Mouse (Mus musculus) left cerebral cortex, adult 8-10 months (tissue): ENCODE results near the gene Hsd17b1. TPM values are rescaled to one million over a fixed set of nuclear protein-coding genes. Genes with fewer than 3 reads are reported as not detected.

Experiments used
- DNase-seq, 2 experiments: peaks; one replicate each; pipeline ENCODE4 v3.0.0; 2022; ENCODE audit warnings: low spot score in 2 of 2
- total RNA-seq, 4 experiments: library from RNA; stranded (reverse); gene quantifications; 2 replicates each; pipeline ENCODE4 v1.2.4; 2022

Gene Hsd17b1
- total RNA-seq, 4 experiments from 2014 or later: 0.46 to 1.8 (median 0.60) TPM

GRCm38 (mm10) chr11:101060126-101060525 lies 18.1 kb upstream of the Hsd17b1 start:
- DNase-seq: peak in 1 of 2 experiments; percentile 33

- no peak for DNase-seq
Observed at GRCm38 (mm10) chr11:101061049-101061448, 17.2 kb upstream of the Hsd17b1 start.

GRCm38 (mm10) chr11:101062165-101062884 lies 15.9 kb upstream of the Hsd17b1 start:
- DNase-seq: no peak

- no peak for DNase-seq
Observed at GRCm38 (mm10) chr11:101062971-101063675, 15.1 kb upstream of the Hsd17b1 start.

GRCm38 (mm10) chr11:101063676-101064327 lies 14.4 kb upstream of the Hsd17b1 start:
- no peak for DNase-seq

GRCm38 (mm10) chr11:101064462-101064861 lies 13.7 kb upstream of the Hsd17b1 start:
- DNase-seq: no peak

DNA sequence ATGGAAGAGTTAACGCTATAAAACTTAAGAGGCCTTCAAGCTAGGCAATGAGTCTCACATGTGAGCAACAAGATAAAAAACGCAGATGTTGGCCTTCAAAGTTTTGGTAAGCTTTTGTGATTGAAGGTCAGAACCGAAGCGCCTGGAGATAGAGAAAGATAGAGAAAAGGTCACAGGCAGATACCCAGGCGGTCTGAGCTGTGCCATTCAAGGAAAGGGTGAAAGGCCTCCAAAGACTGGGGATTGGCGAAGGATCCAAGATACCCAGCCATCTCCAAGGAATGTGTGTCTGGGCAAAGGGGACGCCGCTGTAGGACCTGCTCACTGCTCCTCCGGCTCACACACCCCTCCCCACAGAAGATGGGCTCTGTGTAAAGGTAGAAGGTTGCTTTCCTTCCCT lies 13.2 kb upstream of the Hsd17b1 start:
- DNase-seq: no peak

DNA sequence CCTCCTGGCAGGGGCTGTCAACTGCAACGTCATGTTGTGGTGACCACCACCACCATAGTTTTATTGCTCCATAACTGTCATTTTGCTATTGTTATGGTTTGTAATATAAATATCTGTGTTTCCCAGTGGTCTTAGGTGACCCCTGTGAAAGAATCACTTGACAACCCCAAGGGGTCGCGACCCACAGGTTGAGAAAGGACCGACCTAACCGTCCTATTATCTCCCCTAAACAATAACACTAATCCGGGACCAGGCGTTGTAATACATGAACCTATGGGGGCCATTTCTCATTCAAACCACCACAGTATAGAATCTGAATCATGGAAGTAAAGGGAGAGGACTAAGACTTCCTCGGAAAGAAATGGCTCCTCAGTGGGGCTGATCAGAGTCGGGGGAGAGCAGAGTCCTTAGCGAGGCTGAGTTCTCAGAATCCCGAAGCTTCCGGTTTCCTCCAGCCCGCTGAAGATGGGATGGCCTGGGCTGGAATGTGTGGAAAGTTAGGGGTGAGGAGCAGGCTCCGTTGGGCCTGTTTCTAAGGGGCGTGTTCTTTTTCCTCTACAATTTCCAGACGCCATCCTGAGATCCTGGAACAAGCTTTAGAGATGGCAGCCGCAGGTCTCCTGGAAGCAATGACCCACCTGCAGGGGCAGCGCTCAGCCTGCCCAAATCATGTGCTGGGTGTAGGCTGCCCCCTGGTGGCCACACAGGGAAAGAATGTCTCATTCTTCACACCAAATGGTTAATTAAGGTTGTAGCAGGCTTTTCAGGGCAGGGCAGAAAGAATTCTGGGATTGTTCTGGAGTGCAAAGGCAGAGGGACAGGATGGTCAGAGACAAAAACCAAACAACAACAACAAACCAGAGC lies 11.4 kb upstream of the Hsd17b1 start:
- peak in 1 of 2 experiments; percentile 66 for DNase-seq

GRCm38 (mm10) chr11:101069391-101070188 lies 8.6 kb upstream of the Hsd17b1 start, which contains the start of gene Naglu:
Gene Naglu, plus strand, starts transcription at chr11:101070012.
- DNase-seq: peak; percentile 90 to 94

- no peak for DNase-seq
Observed at GRCm38 (mm10) chr11:101070189-101070527, 8.1 kb upstream of the Hsd17b1 start.

DNA sequence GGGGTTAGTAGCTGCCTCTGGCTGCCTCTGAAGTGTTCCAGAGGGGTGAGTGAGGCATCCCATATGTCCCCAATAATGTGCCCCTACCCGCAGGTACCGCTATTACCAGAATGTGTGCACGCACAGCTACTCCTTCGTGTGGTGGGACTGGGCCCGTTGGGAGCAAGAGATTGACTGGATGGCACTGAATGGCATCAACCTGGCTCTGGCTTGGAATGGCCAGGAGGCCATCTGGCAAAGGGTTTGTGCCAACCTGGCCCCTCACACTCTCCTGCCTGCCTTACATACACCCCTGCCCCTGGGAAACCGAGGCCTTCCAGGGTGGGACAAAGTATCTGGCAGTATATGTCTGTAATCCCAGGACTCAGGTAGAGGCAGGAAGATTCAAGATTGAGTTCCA lies 7.2 kb upstream of the Hsd17b1 start:
- no peak for DNase-seq

DNA sequence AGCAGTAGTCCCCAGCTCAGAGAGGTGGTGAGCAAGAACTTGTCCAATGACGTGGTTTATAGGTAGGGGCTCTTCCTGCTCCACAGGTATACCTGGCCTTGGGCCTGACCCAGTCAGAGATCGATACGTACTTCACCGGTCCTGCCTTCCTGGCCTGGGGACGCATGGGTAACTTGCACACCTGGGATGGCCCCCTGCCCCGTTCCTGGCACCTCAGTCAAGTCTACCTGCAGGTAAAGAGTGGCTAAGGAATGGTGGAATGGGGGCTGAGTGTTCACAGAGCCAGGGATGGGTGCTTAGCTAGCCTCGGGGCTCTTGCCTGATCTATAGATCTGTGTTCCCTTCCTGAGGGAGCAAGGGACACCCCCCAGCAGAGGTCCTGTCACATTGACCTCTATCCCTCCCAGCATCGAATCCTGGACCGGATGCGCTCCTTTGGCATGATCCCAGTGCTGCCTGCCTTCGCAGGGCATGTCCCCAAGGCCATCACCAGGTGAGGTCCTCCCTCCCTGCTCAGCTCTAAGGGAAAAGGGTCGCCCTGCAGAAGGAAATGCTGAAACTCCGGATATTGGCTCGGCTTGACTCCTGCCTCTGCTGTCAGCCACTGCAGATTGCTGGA lies 6.3 kb upstream of the Hsd17b1 start:
- DNase-seq: no peak

DNA sequence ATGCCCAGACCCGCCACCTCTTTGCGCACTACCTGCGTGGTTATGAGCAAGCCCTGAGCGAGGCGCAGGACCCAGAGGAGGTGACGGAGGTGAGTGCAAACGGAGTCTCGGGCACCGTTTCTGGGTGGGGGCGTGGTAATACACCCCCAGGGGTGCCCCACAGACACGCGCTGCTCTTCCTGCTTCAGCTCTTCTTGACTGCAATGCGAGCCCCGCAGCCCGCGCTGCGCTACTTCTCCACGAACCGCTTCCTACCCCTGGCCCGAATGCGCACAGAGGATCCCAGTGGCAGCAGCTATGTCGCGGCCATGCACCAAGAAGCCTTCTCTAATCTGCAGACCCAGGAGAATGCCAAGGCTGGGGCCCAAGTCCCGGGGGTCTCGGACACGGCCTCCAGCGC lies 1.5 kb downstream of the Hsd17b1 start:
- no peak for DNase-seq

- DNase-seq: no peak
Observed at GRCm38 (mm10) chr11:101080421-101080820, 2.2 kb downstream of the Hsd17b1 start.

DNA sequence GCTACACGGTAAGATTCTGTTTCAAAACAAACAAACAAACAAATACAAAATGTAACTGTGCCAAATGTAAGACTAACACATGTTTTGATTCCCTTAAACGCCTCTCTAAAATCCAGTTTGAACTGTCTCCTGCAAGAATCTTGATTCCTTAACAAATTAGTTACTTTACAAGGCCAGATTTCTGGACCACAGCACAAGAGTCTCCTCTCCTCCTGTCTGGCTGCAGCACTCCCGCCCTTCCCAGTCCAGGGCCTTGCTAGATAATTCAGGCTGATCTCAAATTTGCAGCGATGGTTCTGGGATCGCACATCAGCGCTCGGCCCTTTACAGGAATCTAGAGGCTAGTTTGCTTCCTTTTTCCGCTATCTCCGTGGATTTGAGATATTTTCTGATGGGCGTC lies 3.4 kb downstream of the Hsd17b1 start:
- DNase-seq: no peak

DNA sequence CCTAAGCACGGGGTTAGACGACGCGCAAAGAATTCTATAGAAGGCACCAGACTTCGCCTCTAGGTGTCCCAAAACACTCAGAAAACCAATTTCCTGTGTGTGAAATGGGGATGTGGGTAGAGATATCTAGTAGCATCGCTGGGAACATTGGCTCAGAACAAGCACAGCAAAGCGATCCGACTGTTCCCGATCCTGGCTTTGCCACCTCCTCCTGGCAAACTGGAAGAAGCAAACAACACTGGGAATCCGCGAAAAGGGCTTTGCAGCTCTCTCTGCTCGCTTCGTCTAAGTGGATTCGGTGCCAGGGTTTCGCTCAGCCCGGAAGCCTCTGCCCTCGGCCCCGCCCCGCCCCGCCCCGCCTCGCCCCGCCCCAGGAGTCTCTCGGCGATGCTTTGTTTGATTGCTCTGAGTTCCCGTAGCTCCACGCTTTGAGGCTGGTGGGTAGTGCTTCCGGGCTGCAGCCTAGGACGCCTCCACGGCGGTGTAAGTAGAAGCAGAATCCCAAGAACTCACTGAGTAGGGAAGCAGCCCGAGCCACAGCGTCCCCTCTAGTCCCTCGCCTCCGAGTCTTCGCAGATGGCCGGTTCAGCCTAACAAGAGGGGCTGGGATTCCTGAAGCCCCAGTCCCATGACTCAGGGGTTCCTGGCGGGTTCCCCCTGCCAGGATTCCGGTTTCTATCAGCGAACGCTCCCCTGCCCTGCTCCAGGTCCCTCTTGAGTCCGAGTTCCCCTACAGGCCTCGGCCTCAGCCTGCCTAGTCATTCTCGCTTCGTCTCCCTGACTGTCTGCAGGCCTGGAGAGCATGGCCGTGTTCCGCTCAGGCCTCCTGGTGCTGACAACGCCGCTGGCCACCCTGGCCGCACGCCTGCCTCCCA lies 4.2 kb downstream of the Hsd17b1 start, which contains the start of gene Coasy:
Gene Coasy (plus strand): TSS at position 358 of the 875 bp plus-strand sequence.
- DNase-seq: peak; percentile 69 to 84

GRCm38 (mm10) chr11:101083083-101083697 lies 5.0 kb downstream of the Hsd17b1 start:
- no peak for DNase-seq

- no peak for DNase-seq
Observed at GRCm38 (mm10) chr11:101084246-101084645, 6.0 kb downstream of the Hsd17b1 start.

DNA sequence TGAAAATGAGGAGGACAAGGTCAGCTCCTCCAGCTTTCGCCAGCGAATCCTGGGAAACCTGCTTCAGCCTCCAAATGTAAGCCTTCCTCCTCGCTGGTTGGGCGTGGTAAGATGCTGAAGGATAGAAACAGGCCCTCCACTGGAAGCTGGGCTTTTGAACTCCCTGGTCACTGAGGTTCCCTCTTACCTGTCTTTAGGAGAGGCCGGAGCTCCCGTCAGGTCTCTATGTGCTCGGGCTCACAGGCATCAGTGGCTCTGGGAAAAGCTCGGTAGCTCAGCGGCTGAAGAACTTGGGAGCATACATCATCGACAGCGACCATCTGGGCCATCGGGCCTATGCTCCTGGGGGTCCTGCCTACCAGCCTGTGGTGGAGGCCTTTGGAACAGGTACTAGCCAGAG lies 6.6 kb downstream of the Hsd17b1 start:
- no peak for DNase-seq
